Mouse (Mus musculus): ENCODE results near the gene Pigc. TPM values are rescaled to one million over a fixed set of nuclear protein-coding genes. Genes with fewer than 3 reads are reported as not detected.

The Pigc gene
- total and polyA plus RNA-seq, 3 experiments: 11.7 to 17.4 (median 12.4) TPM

DNA sequence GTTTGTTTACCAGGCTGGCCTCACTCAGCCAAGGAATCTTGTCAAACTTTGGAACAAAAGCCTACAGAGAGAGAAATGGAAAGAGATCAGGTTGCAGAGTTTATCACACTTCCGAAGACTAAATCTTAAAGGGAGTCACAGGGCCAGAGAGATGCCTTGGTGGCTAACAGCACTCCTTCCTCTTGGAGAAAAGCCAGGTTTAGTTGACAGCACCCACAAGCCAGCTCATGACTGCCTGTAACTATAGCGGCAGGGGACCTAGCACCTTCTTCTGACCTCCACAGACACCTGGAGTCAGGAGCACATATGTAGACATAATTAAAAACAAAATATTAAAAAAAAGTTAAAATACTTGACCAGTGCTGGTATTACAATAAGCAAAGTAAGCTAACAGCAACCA is 1.1 kb upstream of the Pigc start:
- Histone ChIP-seq H3K4me2 (ENCODE audit: insufficient read depth, low read depth, poor library complexity, severe bottlenecking) (no peak overlapping the region), H3K36me3 (replicated peaks in 1 of 2; ENCODE audit: control insufficient read depth in 1 of 2, insufficient read depth in 1 of 2, low read length in 1 of 2) (peaks cover 4 to 18% of the 10 kb centered on the region in 2 experiments), H3K9ac (ENCODE audit: insufficient read depth, low read depth) (no peak overlapping the region), H3K27ac (ENCODE audit: insufficient read depth, low read depth) (no peak overlapping the region), H3K27me3 (replicated peaks) (no peaks in the 10 kb centered on the region), H3K4me3 (replicated peaks in 1 of 3; ENCODE audit: low read depth in 2 of 3, low read length in 2 of 3, poor library complexity in 1 of 3) (no peak overlapping the region), H3K9me3 (replicated peaks; ENCODE audit: low read length) (no peaks in the 10 kb centered on the region), H3K79me2 (replicated peaks; ENCODE audit: control insufficient read depth, extremely low read depth, insufficient read depth, poor library complexity, severe bottlenecking) (peaks cover 8% of the 10 kb centered on the region), H3K4me1 (ENCODE audit: control insufficient read depth in 1 of 2, insufficient read depth in 2 of 2) (peaks cover 5 to 35% of the 10 kb centered on the region in 2 experiments)
- dilution Hi-C loops (cut with MboI; ENCODE audit: extremely low pct_ligation_motif_present, extremely low pct_unique_long_range_greater_than_20kb, low sequenced_read_pairs) (no loop called here), in situ Hi-C loops (cut with MboI; ENCODE audit: low pct_ligation_motif_present, low pct_unique_long_range_greater_than_20kb, low sequenced_read_pairs) (loop anchor here (10.0 to 25.0 kb wide), 2 partner anchors 83 to 581 kb away; partner anchors contain the start of gene Tnfsf4)
- no peak for DNase-seq (ENCODE audit: extremely low read depth)
- no peak for TF ChIP-seq ZC3H11A (IDR thresholded peaks at IDR 0.05; ENCODE audit: low read depth, low read length)
- no peak for TF ChIP-seq NRF1 (IDR thresholded peaks at IDR 0.05; ENCODE audit: low read depth, low read length)
- no peak for TF ChIP-seq MYC (IDR thresholded peaks at IDR 0.05; ENCODE audit: low read depth, low read length)
- TF ChIP-seq EP300 (IDR thresholded peaks at IDR 0.05; ENCODE audit: low read length): no peak
- no peak for TF ChIP-seq MAZ (IDR thresholded peaks at IDR 0.05; ENCODE audit: low read depth, low read length)
- TF ChIP-seq BHLHE40 (IDR thresholded peaks at IDR 0.05; ENCODE audit: low read depth, low read length): no peak
- no peak for TF ChIP-seq TBP (conservative IDR thresholded peaks at IDR 0.05; ENCODE audit: low read depth, low read length)
- no peak for TF ChIP-seq MXI1 (IDR thresholded peaks at IDR 0.05; ENCODE audit: low read depth, low read length)
- TF ChIP-seq ZMIZ1 (IDR thresholded peaks at IDR 0.05; ENCODE audit: low read depth, low read length): no peak
- no peak for TF ChIP-seq JUN (IDR thresholded peaks at IDR 0.05; ENCODE audit: insufficient read depth, low read depth, low read length)
- TF ChIP-seq ZKSCAN1 (IDR thresholded peaks at IDR 0.05; ENCODE audit: borderline replicate concordance, low read depth, low read length): no peak
- no peak for TF ChIP-seq NELFE (IDR thresholded peaks at IDR 0.05; ENCODE audit: low read depth, low read length)
- no peak for TF ChIP-seq E2F4 (IDR thresholded peaks at IDR 0.05; ENCODE audit: insufficient replicate concordance, low read depth, low read length)
- TF ChIP-seq RCOR1 (conservative IDR thresholded peaks at IDR 0.05; ENCODE audit: low read depth, low read length): no peak
- no peak for TF ChIP-seq HCFC1 (IDR thresholded peaks at IDR 0.05; ENCODE audit: low read depth, low read length)
- no peak for TF ChIP-seq RAD21 (IDR thresholded peaks at IDR 0.05; ENCODE audit: low read depth, low read length)
- TF ChIP-seq USF2 (conservative IDR thresholded peaks at IDR 0.05; ENCODE audit: low read depth, low read length): no peak
- TF ChIP-seq ETS1 (conservative IDR thresholded peaks at IDR 0.05; ENCODE audit: low read depth, low read length): no peak
- TF ChIP-seq ZNF384 (IDR thresholded peaks at IDR 0.05; ENCODE audit: low read depth, low read length): no peak

DNA sequence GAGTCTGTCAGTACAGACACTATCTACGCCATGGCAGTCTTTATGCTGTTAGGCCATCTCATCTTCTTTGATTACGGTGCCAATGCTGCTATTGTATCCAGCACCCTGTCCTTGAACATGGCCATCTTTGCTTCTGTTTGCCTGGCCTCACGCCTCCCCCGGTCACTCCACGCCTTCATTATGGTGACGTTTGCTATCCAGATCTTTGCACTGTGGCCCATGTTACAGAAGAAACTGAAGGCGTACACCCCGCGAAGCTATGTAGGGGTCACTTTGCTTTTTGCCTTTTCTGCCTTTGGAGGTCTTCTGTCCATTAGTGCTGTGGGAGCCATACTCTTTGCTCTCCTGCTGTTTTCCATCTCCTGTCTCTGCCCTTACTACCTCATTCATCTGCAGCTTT is 1.9 kb downstream of the Pigc start:
- no peak overlapping the region for H3K9ac ChIP-seq (ENCODE audit: insufficient read depth, low read depth)
- H3K27ac ChIP-seq (ENCODE audit: insufficient read depth, low read depth): no peak overlapping the region
- H3K4me2 ChIP-seq (ENCODE audit: insufficient read depth, low read depth, poor library complexity, severe bottlenecking): no peak overlapping the region
- dilution Hi-C loops (cut with MboI; ENCODE audit: extremely low pct_ligation_motif_present, extremely low pct_unique_long_range_greater_than_20kb, low sequenced_read_pairs) (no loop called here), in situ Hi-C loops (cut with MboI; ENCODE audit: low pct_ligation_motif_present, low pct_unique_long_range_greater_than_20kb, low sequenced_read_pairs) (loop anchor here (25.0 kb wide), 1 partner anchor 584 kb away; the partner anchor contains the start of gene Tnfsf4)
- DNase-seq (ENCODE audit: extremely low read depth): no peak
- no peaks in the 10 kb centered on the region for H3K9me3 ChIP-seq (replicated peaks; ENCODE audit: low read length)
- TF ChIP-seq TBP (conservative IDR thresholded peaks at IDR 0.05; ENCODE audit: low read depth, low read length) (no peak), POLR2AphosphoS2 (IDR thresholded peaks at IDR 0.05; ENCODE audit: low read depth, low read length) (no peak)
- H3K79me2 ChIP-seq (replicated peaks; ENCODE audit: control insufficient read depth, extremely low read depth, insufficient read depth, poor library complexity, severe bottlenecking): peaks cover 8% of the 10 kb centered on the region
- H3K4me3 ChIP-seq (replicated peaks in 1 of 3; ENCODE audit: low read depth in 2 of 3, low read length in 2 of 3, poor library complexity in 1 of 3): no peak overlapping the region
- H3K4me1 ChIP-seq (ENCODE audit: control insufficient read depth in 1 of 2, insufficient read depth in 2 of 2): peaks cover 0 to 46% of the 10 kb centered on the region in 2 experiments; a peak in 2 of 4 replicates
- H3K27me3 ChIP-seq (replicated peaks): no peaks in the 10 kb centered on the region
- H3K36me3 ChIP-seq (replicated peaks in 1 of 2; ENCODE audit: control insufficient read depth in 1 of 2, insufficient read depth in 1 of 2, low read length in 1 of 2): peaks cover 4 to 18% of the 10 kb centered on the region in 2 experiments
